Mouse (Mus musculus) left cerebral cortex, adult 8-10 months (tissue): ENCODE data around the gene Ctsh. TPM values are rescaled to one million over a fixed set of nuclear protein-coding genes. Genes with fewer than 3 reads are reported as not detected.
A peak's percentile ranks its signal among the peaks of the same experiment; 100 is the strongest.
"Not testable (repeated sequence)": the region's sequence is repeated elsewhere in the genome, so short reads cannot be mapped to it uniquely, and the experiment has no call there.

Experiments used
- DNase-seq, 2 experiments: peaks; one replicate each; pipeline ENCODE4 v3.0.0; 2022; ENCODE audit warnings: low spot score in 2 of 2
- total RNA-seq, 4 experiments: library from RNA; stranded (reverse); gene quantifications; 2 replicates each; pipeline ENCODE4 v1.2.4; 2022

Ctsh gene
- total RNA-seq, 4 experiments from 2014 or later: 16.2 to 42.2 (median 32.4) TPM

GRCm38 (mm10) chr9:90056716-90057115 is 2.8 kb downstream of the Ctsh start:
- DNase-seq: no peak

- no peak for DNase-seq
Observed at GRCm38 (mm10) chr9:90059828-90060573, 6.0 kb downstream of the Ctsh start.

GRCm38 (mm10) chr9:90060574-90060875 is 6.6 kb downstream of the Ctsh start:
- no peak for DNase-seq

- not testable (repeated sequence) for DNase-seq
Observed at GRCm38 (mm10) chr9:90060932-90061331, 7.0 kb downstream of the Ctsh start.

GRCm38 (mm10) chr9:90067341-90067740 is 13.4 kb downstream of the Ctsh start:
- DNase-seq: no peak

- DNase-seq: no peak
Observed at GRCm38 (mm10) chr9:90068786-90069185, 14.8 kb downstream of the Ctsh start.

GRCm38 (mm10) chr9:90069485-90069884 is 15.5 kb downstream of the Ctsh start:
- DNase-seq: no peak

DNA sequence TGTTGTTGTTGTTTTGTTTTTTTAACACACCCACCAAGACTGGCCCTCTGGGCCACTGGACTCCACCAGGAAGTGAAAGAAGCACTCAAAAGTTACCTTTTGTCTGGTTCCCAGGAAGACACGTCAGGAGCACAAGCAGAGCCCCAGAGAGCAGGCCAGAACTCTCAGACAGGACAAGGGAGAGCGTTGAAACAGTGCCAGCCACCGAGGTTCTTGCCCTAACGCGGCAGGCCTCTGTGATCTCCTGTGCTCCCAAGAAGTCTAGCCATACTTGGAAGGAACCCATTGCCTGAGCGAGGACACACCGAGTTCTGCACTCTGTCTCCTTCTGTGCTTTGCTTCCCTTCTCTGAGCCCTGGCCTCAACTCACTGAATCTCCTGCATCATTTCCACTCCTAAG is 16.2 kb downstream of the Ctsh start:
- DNase-seq: no peak

DNA sequence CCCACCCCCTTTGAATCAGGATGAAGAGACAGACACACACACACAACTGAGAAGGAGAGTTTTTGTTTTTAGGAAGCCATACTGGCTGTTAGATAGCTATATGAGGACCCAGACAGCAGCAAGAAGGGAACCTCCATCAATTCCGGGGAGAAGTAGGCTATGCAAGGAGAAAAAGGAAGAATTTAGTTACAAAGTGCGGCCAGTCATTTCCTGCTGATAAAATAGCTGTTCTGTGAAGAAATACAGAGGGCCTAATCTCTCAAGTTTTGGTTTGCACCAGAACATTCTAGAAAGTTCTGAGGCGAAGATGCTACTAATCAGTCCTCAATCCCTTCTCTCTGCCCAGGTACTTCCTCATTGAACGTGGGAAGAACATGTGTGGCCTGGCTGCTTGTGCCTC is 21.4 kb downstream of the Ctsh start:
- DNase-seq: no peak

- no peak for DNase-seq
Observed at GRCm38 (mm10) chr9:90076131-90076530, 22.2 kb downstream of the Ctsh start.

- DNase-seq: peak; percentile 25 to 45
Observed at GRCm38 (mm10) chr9:90076849-90077461, 23.0 kb downstream of the Ctsh start.

- not testable (repeated sequence) for DNase-seq
Observed at GRCm38 (mm10) chr9:90081961-90082360, 28.0 kb downstream of the Ctsh start.

DNA sequence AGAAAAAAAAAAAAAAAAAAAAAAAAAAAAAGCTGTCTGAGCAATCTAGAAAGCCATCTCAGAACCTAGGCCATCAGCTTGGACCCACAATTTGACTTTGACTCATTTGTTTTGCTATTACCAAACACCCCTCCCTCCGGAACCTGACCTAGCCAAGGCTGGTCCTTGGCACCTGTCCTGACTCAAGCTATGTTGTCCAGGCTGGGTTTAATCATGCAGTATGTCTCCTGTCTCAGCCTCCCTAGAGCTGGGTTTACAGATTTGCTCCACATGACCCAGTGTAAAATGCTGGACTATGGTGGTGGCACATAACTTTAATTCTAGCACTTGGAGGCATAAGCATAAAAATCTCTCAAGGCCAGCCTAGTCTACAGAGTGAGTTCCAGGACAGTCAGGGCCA is 29.0 kb downstream of the Ctsh start:
- no peak for DNase-seq

- DNase-seq: no peak
Observed at GRCm38 (mm10) chr9:90084152-90084551, 30.2 kb downstream of the Ctsh start.

GRCm38 (mm10) chr9:90084766-90085468 is 31.0 kb downstream of the Ctsh start:
- DNase-seq: no peak

DNA sequence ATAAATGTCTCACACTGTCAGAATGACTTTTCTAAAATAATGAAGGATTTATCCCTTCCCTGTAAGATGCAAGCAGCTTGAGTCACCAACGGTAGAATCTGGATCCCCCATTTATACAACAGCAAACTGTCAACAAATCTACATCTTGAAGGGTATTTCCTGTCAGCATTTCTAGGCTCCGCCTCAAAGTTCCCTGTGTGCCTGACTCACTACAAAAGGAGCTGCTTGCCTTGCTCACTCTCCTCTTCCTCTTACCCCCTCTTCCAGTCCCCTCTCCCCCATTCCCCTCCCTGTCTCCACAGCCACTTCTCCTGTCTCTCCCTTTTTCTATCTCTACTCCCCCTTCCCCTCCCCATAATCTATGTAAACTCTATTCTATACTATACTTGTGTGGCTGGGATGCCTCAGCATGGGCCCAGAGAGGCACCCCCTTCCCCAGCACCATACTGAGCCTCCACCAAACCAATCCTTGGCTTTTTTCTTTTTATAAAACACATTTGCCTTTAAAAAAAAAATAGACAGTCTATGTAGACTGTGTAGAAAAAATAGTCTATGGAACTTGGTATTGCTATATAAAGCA is 34.0 kb downstream of the Ctsh start:
- no peak for DNase-seq

DNA sequence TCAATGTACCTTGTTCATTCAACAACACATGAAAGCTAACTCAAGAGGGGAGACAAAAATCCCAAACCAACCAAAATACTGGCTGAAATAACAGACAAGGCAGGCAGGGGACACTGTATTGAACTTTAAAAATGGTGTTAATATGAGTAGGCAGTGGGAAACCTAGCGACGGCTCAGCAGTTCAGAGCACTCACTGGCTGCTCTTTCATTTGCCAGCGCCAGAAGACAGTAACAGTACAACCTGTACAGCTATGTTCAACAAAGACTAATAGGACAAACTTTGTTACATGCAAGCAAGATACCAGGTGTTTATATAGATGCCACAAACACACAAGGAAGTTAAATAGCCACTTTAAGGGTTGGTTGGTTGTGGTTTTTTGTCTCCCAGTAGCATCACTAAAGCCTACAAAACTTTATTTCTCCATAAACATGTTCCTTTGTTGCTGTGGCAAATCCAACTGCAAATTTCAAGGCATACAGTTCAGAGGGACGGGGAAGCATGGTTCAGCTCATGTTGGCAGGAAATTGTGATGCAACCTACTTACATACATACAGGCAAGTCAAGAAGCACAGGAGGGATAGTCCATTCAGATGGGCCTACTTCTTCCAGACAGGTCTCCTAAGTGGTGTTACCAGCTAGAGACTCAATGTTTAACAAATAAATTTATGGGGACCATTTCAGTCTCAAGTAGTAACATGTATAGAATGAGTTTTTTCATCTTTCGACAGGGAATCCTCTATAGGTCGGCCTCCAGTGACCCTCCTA is 35.6 kb downstream of the Ctsh start:
- no peak for DNase-seq

- no peak for DNase-seq
Observed at GRCm38 (mm10) chr9:90098934-90099333, 45.0 kb downstream of the Ctsh start.

- no peak for DNase-seq
Observed at GRCm38 (mm10) chr9:90100760-90101159, 46.8 kb downstream of the Ctsh start.

- DNase-seq: no peak
Observed at GRCm38 (mm10) chr9:90105462-90105861, 51.5 kb downstream of the Ctsh start.

DNA sequence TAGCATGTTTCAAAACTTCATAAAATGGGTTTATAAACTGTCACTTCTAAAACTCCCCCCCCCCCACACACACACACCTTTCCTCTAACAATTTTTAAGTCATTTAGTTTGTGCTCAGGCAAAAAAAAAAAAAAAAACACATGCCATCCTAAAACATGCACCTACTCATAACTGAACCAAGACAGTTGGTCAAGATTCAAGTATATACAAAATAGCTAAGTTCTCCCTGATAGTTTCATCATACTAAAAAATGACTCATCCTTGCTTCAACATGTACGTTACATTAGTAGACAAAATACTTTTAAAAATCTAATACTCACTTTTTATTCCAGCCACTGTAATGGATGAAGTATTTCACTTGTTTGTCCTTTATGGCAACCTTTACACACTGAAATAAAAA is 53.0 kb downstream of the Ctsh start:
- DNase-seq: no peak

DNA sequence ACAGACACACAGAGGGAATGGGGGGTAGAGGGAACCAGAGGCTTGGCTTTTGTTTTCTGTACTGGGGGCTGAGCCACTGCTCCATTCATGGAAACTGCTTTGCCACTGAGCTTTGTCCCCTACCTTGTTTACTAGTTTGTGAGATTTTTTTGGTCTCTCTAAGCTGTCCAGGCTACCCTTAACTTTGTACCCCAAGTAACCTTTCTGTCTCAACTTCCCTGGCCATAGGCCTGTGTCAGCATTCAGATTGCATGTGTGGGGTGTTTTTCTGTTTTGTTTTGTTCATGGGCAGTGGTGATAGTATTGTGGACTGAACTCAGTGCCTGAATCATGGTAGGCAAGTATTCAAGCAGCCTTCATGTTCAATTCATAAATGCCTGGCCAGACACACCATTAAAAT is 54.3 kb downstream of the Ctsh start:
- no peak for DNase-seq
